Mouse (Mus musculus) cerebellum, postnatal 4 days (tissue): Measurements from ENCODE around the gene Ccin.

ENCODE experiments used
- DNase-seq, 2 experiments: peaks; one replicate each; pipeline ENCODE4 v3.0.0; 2022; ENCODE audit warnings: low spot score in 2 of 2, mixed read lengths in 1 of 2

The Ccin gene

GRCm38 (mm10) chr4:43974914-43975616, 8.2 kb upstream of the Ccin start:
- no peak for DNase-seq

- DNase-seq, result no peak
Measured at GRCm38 (mm10) chr4:43976223-43976740, 7.0 kb upstream of the Ccin start.

GRCm38 (mm10) chr4:43978521-43979443, 4.5 kb upstream of the Ccin start:
- DNase-seq, result peak; percentile 18 to 26

GRCm38 (mm10) chr4:43979746-43980145, 3.5 kb upstream of the Ccin start:
- peak; percentile 56 to 91 for DNase-seq

GRCm38 (mm10) chr4:43980236-43980635, 3.0 kb upstream of the Ccin start:
- peak in 1 of 2 experiments; percentile 8 for DNase-seq

- DNase-seq, result peak in 1 of 2 experiments; percentile 7
Measured at GRCm38 (mm10) chr4:43980846-43981245, 2.4 kb upstream of the Ccin start.

GRCm38 (mm10) chr4:43981251-43981650, 2.0 kb upstream of the Ccin start:
- DNase-seq, result no peak

GRCm38 (mm10) chr4:43982053-43982732, 1.1 kb upstream of the Ccin start:
- peak; percentile 97 for DNase-seq

- DNase-seq, result no peak
Measured at GRCm38 (mm10) chr4:43983756-43984155, 473 bp downstream of the Ccin start.

GRCm38 (mm10) chr4:43984326-43984725, 1.0 kb downstream of the Ccin start:
- DNase-seq, result no peak

GRCm38 (mm10) chr4:43988976-43989375, 5.7 kb downstream of the Ccin start:
- DNase-seq, result no peak

GRCm38 (mm10) chr4:43993072-43993471, 9.8 kb downstream of the Ccin start:
- DNase-seq, result no peak

GRCm38 (mm10) chr4:43994342-43994741, 11.1 kb downstream of the Ccin start:
- no peak for DNase-seq

- DNase-seq, result no peak
Measured at GRCm38 (mm10) chr4:44003622-44004021, 20.3 kb downstream of the Ccin start.

- no peak for DNase-seq
Measured at GRCm38 (mm10) chr4:44004126-44004525, 20.8 kb downstream of the Ccin start, which contains the start of gene Clta. Gene Clta (plus strand): TSS chr4:44004452.

GRCm38 (mm10) chr4:44004623-44005409, 21.5 kb downstream of the Ccin start:
- DNase-seq, result no peak

GRCm38 (mm10) chr4:44010176-44010575, 26.9 kb downstream of the Ccin start:
- no peak for DNase-seq

- DNase-seq, result no peak
Measured at GRCm38 (mm10) chr4:44010893-44011292, 27.6 kb downstream of the Ccin start.

- DNase-seq, result no peak
Measured at GRCm38 (mm10) chr4:44011799-44012198, 28.5 kb downstream of the Ccin start.

- peak; percentile 70 to 86 for DNase-seq
Measured at GRCm38 (mm10) chr4:44012376-44013367, 29.4 kb downstream of the Ccin start.
